ENCODE assay signal across 8 mouse cellular contexts in the genomic region with DNA sequence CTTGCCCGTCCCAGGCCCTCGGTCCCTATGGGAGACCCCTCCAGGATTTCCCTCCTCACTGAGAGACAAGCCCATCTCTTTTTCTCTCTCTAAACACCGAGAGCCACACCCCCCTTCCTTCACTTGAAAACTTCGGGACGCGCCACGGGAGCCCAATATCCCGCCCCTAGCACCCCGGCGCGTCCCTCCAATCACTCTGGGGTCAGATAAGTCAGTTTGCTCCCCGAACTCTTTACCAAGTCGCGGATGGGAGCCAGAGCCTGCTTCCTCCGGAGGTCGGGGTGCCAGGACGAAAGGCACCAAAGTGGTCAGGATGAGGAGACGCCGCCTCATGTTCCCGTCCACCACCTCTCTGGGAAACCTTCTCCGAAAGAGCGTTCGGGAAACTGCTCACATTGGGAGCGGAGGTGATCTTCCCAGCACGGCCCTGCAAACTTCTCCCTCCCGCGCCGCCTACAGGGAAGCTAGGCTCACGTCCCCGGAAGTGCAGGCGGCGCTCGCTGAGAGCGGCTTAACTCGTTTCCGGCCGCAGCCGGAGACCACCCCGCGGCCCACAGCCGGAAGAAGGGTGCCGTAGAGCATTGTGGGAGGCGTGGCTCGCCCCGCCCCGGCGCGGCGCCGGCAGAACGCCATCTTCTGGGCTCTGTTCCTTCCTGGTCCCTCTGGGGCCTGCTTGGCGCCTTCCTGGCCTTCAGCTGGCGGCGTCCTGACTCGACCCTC. TPM values are rescaled to one million over a fixed set of nuclear protein-coding genes. Genes with fewer than 3 reads are reported as not detected.
DNase-seq lines count a peak whose midpoint lies in the region; ATAC-seq and TF ChIP-seq lines count a peak whose summit lies in the region.

A gene (minus strand): TSS at position 533 of the 720 bp plus-strand sequence.

- no peaks in the 10 kb centered on the region for H3K9me3 ChIP-seq in megakaryocyte, embryonic 14.5 days

- peak within 1 kb of the TSS; percentile 90 for H3K27ac ChIP-seq in cortical plate, adult 2 months (ENCODE audit: insufficient read depth, low read length)

- peaks cover 2% of the 10 kb centered on the region for H3K36me3 ChIP-seq in megakaryocyte, embryonic 14.5 days (replicated peaks; ENCODE audit: low read length)

- TF ChIP-seq CTCF in cortical plate, adult 2 months (IDR thresholded peaks at IDR 0.05; ENCODE audit: extremely low read depth, insufficient read depth, low read length): no peak

- DNase-seq in gastrocnemius, adult 8-10 months (ENCODE audit: low spot score in 2 of 2): peak; percentile 96
- DNase-seq in hindlimb bud, embryonic 11.5 days (ENCODE audit: extremely low spot score, low read depth, low spot score): peak; percentile 67
- peak; percentile 91 to 95 for DNase-seq in left cerebral cortex, adult 8-10 months (ENCODE audit: low spot score in 2 of 2)
- DNase-seq in right cerebral cortex, postnatal 10 days (ENCODE audit: low spot score in 2 of 2): peak; percentile 97
- DNase-seq in urinary bladder, postnatal 25 days (ENCODE audit: low spot score): peak; percentile 92

- ATAC-seq in activated CD4-positive, CD25-positive, alpha-beta regulatory T cell, adult 4 months: peak; percentile 93

- peak within 1 kb of the TSS; percentile 73 for H3K4me3 ChIP-seq in cortical plate, adult 2 months (ENCODE audit: insufficient read depth, low read length)
- peak within 1 kb of the TSS; percentile 94 for H3K4me3 ChIP-seq in megakaryocyte, embryonic 14.5 days (replicated peaks)

- H3K4me1 ChIP-seq in cortical plate, adult 2 months (ENCODE audit: control insufficient read depth, insufficient read depth, low read length): peaks cover 1% of the 10 kb centered on the region; the same call in 1 of the 2 replicates
- H3K4me1 ChIP-seq in megakaryocyte, embryonic 14.5 days: peaks cover 33% of the 10 kb centered on the region

- peak; percentile 56; the same call in 1 of the 2 replicates for TF ChIP-seq POLR2A in cortical plate, adult 2 months (IDR thresholded peaks at IDR 0.05; ENCODE audit: extremely low read depth, insufficient read depth, low read length)

- H3K27me3 ChIP-seq in megakaryocyte, embryonic 14.5 days (replicated peaks): no peaks in the 10 kb centered on the region

RNA-seq across cellular contexts. Expression of the gene that starts here (rescaled TPM):
- polyA plus RNA-seq in activated CD4-positive, CD25-positive, alpha-beta regulatory T cell, adult 4 months (2017; shearing (Covaris generic)): 10 to 100 TPM; 55.6 to 61.6 TPM
- 15.2 and 16.3 TPM in 2 replicates for polyA plus RNA-seq in cortical plate, adult 2 months (2012; rRNA removed)
- 10 to 100 TPM; 12.7 to 21.5 (median 17.9) TPM for total RNA-seq in gastrocnemius, adult 8-10 months (2022)
- 10 to 100 TPM; 14.5 to 18.1 (median 16.6) TPM for total RNA-seq in left cerebral cortex, adult 8-10 months (2022)
- polyA plus RNA-seq in megakaryocyte, embryonic 14.5 days (2012; ENCODE audit: insufficient read depth, low replicate concordance): 7.9 and 12.1 TPM in 2 replicates

Comparison
In these comparisons a context has a peak if more than half of its experiments do, and no peak if none do; other contexts are left out.
1. Peak in every context shown above with its lines: DNase-seq, ATAC-seq, H3K4me3 ChIP-seq and H3K27ac ChIP-seq.